Mouse (Mus musculus): ENCODE results near the gene Abcf1.

Gene Abcf1

GRCm38 (mm10) chr17:35978811-35979400 is 9.3 kb upstream of the Abcf1 start:
- DNase-seq = no peak

- DNase-seq = no peak
Observed at GRCm38 (mm10) chr17:35972131-35972530, 2.6 kb upstream of the Abcf1 start.

GRCm38 (mm10) chr17:35967621-35968020 is 1.9 kb downstream of the Abcf1 start:
- peak; percentile 90 for DNase-seq

- DNase-seq = peak; percentile 80
Observed at GRCm38 (mm10) chr17:35963279-35963678, 6.3 kb downstream of the Abcf1 start.

DNA sequence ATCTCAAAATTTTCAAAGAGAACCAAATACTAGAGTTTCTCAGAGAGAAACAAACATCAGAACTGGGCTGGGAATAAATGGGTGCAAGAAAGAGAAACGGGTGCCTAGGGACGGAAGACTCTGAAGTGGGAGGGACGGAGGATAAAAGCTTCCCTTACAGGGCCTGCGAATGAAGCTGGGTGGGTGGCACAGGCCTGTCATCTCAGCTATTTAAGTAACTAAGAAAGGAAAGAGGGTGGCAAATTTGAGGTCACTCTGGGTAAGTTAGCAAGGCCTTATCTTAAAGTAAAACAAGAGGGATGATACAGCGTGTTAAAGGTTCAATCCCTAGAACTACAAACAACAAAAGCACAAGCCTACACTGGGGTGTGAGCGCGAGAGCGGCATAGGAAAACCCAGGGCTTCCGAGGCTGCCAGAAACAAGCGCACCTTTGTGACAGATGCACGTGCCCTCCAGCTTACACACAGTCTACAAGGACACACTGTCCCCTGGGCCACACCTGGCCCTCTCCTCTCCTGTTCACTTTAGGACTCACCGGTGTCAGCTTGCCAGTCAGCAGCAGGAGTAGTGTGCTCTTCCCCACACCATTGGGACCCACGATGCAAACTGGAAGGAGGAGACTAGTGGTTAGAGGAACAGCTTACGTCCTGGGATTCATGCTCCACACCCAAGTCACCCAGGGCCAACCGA is 10.9 kb downstream of the Abcf1 start:
- DNase-seq = peak; percentile 84

DNA sequence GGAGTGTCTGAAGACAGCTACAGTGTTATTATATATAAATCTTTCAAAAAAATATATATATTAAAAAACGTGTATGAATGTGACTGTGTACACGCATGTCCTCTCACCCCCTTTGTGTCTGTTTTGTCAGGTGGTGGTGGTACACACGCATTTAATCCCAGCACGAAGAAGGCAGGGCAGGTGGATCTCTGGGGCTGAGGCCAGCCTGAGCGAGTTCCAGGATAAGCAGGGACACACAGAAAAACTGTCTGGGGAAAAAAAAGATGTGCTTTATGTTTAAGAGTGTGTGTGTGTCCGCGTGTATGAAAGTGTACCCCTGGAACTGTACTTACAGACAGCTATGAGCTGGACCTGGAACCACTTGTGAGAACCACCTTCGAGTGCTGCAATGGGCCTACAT is 14.9 kb downstream of the Abcf1 start:
- peak; percentile 68 for DNase-seq

- DNase-seq = peak; percentile 70
Observed at GRCm38 (mm10) chr17:35952559-35952958, 17.0 kb downstream of the Abcf1 start.

DNA sequence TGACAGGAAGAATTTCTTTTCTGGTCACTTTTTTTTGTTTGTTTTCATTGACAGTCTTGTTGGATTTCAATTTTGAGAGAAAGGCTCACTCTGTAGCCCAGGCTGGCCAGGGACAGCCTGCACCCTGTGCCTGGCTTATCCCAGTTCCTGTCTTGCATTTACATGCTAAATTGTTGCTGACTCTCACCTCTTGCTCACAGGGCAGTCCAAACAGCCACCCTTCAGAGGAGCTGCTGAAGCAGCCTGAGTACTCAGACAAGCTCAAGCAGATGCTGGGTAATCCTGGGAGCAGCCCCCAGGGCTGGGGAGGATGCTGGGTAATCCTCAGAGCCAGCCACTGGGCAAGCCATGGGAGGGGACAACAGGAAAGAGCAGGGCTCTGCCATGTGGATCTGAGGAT is 18.6 kb downstream of the Abcf1 start:
- peak; percentile 61 for DNase-seq

- peak; percentile 54 for DNase-seq
Observed at GRCm38 (mm10) chr17:35939941-35940340, 29.6 kb downstream of the Abcf1 start.

DNA sequence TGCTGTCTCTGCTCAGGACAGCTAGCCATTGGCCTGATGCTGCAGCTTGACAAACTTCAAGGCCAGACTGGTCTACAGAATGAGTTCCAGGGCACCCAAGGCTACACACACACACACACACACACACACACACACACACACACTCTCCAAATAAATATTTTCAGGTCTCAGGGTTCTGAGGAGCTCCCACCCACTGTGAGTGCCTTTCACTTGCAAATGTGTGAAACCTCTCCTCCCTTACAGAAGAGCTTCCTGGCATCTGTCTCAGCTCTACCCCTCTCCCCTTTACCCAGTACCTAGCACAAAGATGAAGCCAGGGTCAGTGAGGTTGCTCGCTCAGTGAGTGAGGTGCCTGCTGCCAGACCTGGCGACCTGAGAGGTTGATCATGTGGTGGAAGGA is 30.5 kb downstream of the Abcf1 start:
- DNase-seq = peak; percentile 54

GRCm38 (mm10) chr17:35937700-35938348 is 31.7 kb downstream of the Abcf1 start:
- peak; percentile 86 for DNase-seq

DNA sequence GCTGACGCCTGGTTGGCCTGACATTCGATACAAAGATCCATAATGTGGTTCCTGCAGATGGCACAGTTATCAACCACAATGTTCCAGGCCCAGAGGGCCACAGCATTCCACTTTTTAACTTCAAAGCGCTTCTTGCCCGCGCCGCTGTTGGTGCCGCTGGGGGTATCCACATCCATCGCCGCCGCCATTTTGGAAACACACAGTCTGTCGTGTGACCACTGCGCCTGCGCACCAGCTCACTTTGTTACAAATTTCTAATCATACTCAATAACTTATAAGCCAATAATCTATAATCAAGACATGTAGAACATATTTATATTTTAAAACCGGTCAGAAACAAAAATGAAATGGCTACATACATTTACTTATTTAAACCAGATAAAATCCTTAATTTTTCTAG is 33.8 kb downstream of the Abcf1 start:
- DNase-seq = peak; percentile 80

DNA sequence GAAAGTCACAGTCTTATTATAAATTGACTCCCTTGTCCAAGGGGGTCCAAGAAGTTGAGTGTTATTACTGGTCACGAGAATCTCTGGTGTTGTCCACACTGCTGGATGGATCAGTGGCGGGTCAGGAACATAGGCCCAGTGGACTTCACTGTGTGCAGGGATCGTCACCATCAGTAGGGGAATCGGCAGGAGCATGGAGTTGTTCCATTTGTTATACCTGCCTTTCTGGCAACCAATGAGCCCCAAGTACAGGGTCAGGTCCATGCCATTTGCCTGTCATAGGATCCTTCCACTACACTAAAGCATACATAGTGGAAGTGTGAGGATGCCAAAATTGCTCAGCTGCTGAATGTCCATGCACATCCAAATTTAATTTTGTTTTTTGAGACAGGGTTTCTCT is 37.0 kb downstream of the Abcf1 start:
- DNase-seq = peak; percentile 53

GRCm38 (mm10) chr17:35930627-35931026 is 38.9 kb downstream of the Abcf1 start:
- no peak for DNase-seq

GRCm38 (mm10) chr17:35929534-35929933 is 40.0 kb downstream of the Abcf1 start:
- peak; percentile 58 for DNase-seq

DNA sequence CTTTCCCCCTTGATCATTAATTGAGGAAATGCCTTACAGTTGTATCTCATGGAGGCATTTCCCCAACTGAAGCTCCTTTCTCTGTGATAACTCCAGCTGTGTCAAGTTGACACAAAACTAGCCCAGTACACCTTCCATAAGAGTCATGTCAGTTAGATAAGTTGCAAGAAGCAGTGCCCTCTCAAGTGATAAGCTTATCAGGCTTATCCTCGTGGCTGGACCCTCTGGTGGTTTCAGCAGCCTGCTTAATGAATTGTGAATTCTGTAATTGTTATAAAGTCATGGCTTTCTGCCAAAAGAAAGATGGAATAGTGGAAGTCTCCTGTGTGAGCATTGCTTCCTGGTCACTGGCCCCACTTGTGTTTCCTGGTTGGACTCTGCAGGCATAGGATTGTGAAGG is 42.1 kb downstream of the Abcf1 start:
- DNase-seq = no peak

DNA sequence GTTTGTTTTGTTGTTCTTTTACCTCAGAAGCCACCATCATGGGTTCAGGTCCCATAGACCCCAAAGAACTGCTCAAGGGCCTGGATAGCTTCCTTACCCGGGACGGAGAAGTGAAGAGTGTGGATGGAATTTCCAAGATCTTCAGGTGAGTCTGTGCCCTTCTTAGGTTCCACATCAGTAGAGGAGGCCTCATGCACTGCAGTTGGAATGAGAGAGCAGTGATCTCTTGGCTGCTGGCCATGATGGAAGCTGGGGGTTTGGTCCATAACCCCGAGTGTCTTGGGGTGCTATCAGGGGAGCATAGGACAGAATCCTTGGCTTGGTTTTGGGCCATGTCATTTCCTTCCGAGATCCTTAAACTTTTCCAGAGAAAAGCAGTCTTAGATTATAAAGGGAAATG is 46.3 kb downstream of the Abcf1 start:
- no peak for DNase-seq

DNA sequence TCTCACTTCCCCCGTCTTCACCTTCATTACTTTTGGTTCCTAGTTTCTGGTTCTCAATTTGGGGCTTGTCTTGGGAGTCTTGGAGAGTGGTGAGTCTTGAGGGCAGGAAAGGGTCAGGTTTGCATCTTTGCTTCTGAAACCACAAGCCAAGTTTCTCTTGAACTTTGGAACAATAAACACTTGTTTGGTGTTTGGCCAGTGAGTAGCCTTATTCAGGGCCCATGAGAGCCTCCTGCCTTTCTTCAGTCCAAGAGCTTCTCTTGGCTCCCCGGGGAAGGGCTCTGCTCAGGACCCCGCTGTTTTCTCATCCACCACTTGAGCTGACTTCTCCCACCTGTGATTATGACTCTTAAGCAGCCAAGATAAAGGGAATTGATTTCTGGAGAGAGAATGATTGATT is 47.0 kb downstream of the Abcf1 start:
- peak; percentile 84 for DNase-seq

- no peak for DNase-seq
Observed at GRCm38 (mm10) chr17:35921710-35922109, 47.9 kb downstream of the Abcf1 start.

DNA sequence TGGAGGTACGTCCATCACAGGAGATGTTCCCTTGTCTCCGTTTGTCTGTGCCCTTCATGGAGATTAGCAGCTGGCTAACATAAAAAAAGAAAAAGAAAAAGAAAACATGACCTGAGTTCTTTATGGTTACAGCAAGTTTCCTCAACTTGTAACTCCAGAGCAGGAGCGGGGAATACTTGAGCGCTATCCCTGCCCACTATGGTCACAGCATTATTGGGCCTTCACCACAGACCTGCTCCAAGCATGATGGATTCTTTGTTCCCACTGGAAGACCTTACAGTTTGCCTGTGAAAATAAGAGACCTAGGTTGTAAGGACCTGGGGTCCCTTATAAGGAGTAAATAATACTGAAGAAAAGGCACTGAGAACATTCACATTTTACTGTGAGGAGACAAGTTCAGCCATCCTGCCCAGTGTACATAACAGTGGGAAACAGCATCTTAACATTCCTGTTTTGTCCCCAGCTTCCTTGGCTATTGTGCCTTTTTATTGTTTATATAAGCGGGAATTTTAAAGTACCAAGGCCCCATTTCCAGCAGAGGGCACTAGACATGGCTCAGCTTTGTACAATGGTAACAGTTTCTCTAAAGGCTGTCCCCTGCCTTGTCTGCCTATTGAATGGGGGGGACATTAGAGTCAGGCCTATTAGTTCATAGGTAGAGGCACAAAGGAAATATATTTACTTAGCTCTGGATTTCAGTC is 48.5 kb downstream of the Abcf1 start:
- no peak for DNase-seq

- DNase-seq = no peak
Observed at GRCm38 (mm10) chr17:35920384-35920783, 49.2 kb downstream of the Abcf1 start.

DNA sequence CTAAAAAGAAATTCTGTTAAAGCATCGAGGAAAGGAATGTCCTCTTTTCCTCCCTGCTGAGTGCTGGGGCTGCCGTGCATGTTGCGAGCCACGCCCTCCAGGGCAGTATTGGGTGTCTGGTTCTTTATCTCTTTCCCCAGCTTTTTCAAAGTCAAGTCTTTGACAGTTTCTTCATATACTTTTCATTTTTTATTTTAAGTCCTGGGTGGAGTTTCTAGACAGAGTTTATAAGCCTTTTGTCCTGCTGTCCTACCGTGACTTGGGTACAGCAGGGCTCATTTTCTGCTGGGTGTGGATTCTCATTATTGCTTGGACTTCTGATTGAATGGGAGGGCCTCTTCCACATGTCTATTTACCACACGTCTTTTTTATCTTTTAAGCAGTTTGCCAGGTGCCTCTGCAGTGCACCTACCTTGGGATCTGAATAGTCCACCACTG is 49.7 kb downstream of the Abcf1 start:
- DNase-seq = no peak

GRCm38 (mm10) chr17:35919060-35919715 is 50.4 kb downstream of the Abcf1 start:
- DNase-seq = peak; percentile 99
